Mouse (Mus musculus): ENCODE measurements at regions not wholly inside any gene's neighbourhood (a gene's known extent, or its start where the extent isn't known, plus 50 kb on each side); places are given as distances from the start of the nearest gene placed in this dataset.

DNA sequence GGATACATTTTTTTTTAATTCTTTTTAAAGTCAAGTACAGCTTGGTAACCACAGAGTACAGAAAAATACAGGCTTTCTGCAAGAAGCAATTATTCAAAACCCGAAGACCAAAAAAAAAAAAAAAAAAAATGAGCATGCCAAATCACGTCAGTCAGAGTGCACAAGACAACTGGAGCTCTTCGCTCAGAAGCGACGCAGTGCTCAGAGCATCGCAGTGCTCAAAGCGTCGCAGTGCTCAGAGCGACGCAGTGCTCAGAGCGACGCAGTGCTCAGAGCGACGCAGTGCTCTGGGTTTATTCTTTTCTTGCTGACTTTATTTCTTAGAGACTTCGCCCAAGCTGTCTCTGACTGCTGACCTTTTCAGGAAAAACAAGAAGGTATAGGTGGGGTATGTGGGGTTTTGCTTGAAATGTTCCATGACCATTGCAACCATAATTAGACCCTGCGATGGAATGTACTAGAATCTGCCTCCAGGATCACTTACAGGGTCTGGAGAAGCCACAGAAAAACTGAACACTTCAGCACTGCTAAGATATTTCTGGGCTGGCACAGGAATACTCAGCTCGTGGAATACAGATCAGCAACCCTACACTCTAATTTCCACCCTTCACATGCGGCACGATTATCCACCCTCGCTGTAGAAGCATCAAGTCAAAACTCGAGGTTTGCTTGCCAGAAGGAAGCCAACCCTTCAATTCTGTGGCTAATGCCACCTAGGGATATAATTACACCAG lies 384.3 kb downstream of the Wdr11 start:
- no peak for DNase-seq (ENCODE audit: extremely low read depth, insufficient read length, low spot score)

DNA sequence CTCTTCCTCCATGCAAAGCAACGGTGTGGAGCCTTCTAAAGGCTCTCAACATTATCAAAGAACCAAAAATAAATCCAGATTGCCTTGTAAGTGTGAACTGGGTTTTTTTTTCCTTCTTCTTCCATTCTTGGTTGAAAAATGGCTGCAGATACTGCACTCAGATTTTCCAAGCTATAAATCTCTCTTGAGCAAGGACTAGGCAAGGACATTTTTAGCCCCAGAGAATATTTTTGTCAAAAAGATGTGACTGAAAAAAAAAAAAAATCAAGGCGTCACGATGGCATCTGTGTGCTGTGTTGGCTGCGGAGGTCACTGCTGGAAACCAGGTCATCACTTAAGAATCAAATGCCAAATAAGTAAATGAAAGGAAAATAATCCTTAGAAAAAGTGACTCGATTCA lies 386.9 kb downstream of the Wdr11 start:
- no peak for DNase-seq (ENCODE audit: extremely low read depth, insufficient read length, low spot score)

DNA sequence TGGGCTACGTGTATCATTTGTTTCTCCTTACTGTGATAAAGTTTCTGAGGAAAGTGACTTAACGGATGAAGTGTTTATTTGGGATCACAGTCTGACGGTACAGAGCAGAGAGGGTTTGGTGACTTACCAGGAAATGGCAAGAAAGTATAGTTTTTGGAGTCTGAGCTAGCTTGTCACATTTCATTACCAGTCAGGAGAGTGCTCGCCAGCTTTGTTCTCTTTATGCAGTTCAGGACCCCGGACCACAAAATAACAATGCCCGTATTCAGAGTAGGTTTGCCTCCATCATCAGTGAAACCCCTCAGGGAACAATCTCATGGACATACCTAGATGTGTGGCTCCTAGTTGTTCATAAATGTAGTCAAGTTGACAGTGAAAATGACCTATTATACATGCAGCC lies 387.7 kb downstream of the Wdr11 start:
- DNase-seq (ENCODE audit: extremely low read depth, insufficient read length, low spot score), result no peak

DNA sequence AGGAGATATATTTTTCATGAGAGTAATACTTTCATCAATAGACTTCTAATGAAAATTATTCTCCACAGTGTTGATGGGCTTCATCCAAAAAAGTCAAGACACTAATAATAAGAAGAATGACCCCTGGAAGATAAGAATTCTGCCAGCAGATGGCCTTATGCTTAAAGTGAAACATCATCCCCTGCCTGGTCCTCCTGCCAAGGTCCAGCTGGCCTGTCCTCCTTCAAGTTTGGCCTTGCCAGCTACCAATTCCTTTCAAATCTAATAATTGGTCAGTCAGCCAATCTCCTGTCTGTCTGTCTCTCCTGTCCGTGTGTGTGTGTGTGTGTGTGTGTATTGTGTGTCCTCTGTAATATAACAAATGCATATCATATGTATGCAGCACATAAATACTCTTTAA lies 388.8 kb downstream of the Wdr11 start:
- DNase-seq (ENCODE audit: extremely low read depth, insufficient read length, low spot score), result no peak

DNA sequence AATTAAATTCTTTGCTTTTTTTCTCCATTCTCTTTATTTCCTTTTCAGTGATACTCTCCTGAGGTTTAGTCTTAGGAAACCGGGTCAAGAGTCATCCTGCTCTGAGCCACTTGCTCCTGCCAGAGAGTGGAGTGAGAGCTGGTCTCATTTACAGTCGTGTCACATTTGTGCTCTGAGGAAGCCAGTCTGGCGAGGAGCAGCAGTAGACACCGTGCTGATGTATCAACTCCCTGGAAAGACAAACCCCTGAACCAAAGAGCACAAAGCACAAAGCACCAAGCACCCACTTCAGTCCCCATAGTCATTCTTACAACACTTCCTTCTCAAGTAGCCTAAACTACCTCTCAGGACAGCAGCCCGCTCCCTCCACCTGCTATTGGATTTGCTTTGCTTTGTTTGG lies 390.7 kb downstream of the Wdr11 start:
- DNase-seq (ENCODE audit: extremely low read depth, insufficient read length, low spot score), result no peak

DNA sequence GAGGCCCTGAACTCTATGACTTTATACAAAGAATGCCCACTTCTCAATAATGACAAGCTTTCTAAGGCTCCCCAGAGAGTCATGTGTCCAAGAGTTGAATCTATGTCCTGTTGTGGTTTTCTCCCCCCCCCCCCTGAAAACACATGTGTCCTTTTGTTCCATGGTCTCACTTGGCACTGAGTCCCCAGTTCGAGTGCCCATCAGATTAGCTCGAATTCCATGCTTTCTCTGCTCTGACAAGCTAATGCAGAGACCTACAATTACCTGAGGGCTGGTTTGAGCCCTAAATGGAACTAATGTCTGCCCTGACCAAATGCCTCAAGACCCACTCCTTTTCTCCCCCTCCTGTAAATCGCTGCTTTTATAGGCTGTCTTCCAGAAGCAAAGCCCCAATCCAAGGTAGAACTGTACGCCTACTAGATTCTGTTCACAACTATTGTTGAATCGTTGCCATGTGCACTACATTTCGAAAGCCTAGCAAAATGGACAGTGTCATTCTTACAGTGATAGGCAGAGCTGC lies 392.0 kb downstream of the Wdr11 start:
- DNase-seq (ENCODE audit: extremely low read depth, insufficient read length, low spot score), result no peak

DNA sequence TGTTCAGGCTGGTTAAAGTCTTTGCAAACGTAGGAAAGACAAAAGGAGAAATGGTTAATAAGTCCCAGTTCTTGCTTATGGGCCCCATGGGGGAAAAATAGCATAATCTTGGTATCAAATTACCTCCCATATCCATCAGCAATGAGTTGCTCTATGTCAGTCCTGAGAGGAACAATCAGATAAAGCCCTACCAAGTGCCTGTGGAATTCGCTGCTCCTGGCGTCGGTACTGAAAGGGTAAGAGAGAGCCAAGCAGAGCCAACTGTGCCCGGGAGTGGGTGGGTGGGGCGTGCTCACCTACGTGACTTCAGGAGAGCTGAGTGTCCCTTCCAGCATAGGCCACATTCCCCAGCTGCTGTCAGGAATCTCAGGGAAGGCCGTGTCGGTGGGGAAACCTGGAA lies 392.7 kb downstream of the Wdr11 start:
- DNase-seq (ENCODE audit: extremely low read depth, insufficient read length, low spot score), result peak; percentile 14

- DNase-seq (ENCODE audit: extremely low read depth, insufficient read length, low spot score), result no peak
These were observed 395.5 kb downstream of the Wdr11 start for GRCm38 (mm10) chr7:129987119-129987665.

- DNase-seq (ENCODE audit: extremely low read depth, insufficient read length, low spot score), result no peak
These were observed 396.1 kb downstream of the Wdr11 start for GRCm38 (mm10) chr7:129987713-129988112.

GRCm38 (mm10) chr7:129993446-129994223 lies 402.0 kb downstream of the Wdr11 start:
- no peak for DNase-seq (ENCODE audit: extremely low read depth, insufficient read length, low spot score)

DNA sequence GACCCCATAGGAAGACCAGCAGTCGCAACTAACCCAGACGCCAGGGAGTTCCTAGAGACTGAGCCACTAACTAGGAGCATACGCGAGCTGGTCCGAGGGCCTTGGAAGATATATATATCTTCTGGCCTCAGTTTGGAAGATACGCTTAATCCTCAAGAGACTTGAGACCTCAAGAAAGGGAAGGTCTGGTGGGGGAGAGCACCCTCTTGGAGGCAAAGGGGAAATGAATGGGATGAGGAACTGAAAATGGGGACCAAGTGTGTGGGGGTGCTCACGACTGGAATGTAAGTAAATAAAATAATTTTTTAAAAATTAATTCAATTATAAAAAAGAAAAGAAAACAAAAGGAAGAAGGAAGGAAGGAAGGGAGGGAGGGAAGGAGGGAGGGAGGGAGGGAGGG lies 403.9 kb downstream of the Wdr11 start:
- no peak for DNase-seq (ENCODE audit: extremely low read depth, insufficient read length, low spot score)

DNA sequence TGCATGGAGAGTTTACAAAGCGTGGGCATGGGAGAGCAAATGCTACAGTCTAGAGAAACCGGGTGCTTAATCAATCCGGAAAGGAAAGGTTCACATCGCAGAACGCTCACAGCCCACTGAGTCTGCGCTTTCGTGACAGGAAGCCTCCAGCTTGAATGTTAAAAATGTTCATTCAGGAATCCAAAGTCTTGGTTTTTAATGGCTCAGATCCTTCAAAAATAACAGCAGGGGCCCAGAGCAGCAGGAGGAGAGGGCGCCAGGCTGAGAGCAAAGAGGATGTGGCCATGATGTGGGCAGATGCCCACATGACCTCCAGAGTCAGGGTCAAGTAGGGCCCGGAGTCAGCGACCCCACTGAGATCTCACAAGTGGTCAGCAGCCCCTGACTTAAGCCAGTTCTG lies 409.4 kb downstream of the Wdr11 start:
- no peak for DNase-seq (ENCODE audit: extremely low read depth, insufficient read length, low spot score)

DNA sequence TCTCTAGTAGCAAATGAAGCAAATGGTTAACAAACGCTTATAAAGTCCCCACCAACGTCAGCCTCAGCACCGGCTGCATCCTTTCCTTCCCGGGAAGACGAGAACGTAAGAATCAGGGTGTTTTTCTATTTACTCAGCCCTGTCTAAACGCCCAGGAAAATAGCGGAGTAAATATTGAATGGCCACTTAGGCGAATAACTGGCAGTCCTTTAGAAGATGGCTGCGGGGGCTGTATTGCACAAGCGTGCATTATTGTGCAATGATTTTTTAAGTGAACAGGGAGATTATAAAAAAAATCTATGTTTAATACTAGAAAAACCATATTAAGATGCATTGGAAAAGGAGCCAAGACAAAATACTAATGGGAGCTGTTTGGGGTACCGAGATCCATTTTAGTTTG lies 410.3 kb downstream of the Wdr11 start:
- no peak for DNase-seq (ENCODE audit: extremely low read depth, insufficient read length, low spot score)

DNA sequence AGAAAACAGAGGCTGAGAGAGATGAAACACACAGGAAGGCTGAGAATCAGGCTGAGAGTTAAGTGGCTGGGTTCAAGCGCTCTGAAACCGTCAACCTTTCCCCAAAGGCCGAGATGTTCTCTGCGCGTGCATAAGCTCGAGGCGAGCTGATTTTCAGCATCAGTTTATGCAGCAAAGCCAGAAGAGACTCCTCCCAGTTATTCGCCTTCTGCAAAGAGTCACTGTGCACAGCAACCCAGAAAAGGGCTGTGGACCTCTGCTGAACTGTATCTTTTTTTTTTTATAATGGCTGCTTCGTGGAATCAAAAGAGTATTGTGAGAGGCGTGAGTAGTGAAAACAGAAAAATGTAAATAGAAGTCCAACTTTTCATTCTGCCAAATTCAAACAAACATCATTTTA lies 413.7 kb downstream of the Wdr11 start:
- DNase-seq (ENCODE audit: extremely low read depth, insufficient read length, low spot score), result no peak

DNA sequence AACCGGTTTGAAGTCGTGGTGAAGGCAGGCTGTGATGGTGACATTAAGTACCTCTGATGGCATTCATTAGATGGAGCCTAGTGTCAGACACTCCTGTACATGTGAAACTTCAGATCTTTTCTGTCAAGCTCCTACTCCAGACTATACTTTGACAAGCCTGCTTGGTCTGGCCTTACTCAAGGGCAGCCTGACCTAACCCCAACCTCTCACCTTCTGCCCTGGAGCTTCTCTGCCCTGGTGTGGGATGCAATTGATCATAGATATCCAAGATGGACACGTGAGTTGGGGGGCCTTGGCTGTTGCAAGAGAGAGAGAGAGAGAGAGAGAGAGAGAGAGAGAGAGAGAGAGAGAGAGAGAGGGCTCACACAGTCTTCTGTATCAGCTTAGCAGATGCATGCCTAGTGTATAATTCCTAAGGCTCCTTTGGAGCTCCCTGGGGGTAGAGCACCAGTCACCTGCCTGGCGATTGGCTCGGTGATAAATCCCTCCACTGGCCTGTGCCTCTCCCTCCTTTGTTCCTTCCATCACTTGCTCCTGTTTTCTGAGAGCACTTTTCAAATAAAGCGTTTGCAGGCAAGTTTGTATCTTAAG lies 416.4 kb downstream of the Wdr11 start:
- DNase-seq (ENCODE audit: extremely low read depth, insufficient read length, low spot score), result no peak

DNA sequence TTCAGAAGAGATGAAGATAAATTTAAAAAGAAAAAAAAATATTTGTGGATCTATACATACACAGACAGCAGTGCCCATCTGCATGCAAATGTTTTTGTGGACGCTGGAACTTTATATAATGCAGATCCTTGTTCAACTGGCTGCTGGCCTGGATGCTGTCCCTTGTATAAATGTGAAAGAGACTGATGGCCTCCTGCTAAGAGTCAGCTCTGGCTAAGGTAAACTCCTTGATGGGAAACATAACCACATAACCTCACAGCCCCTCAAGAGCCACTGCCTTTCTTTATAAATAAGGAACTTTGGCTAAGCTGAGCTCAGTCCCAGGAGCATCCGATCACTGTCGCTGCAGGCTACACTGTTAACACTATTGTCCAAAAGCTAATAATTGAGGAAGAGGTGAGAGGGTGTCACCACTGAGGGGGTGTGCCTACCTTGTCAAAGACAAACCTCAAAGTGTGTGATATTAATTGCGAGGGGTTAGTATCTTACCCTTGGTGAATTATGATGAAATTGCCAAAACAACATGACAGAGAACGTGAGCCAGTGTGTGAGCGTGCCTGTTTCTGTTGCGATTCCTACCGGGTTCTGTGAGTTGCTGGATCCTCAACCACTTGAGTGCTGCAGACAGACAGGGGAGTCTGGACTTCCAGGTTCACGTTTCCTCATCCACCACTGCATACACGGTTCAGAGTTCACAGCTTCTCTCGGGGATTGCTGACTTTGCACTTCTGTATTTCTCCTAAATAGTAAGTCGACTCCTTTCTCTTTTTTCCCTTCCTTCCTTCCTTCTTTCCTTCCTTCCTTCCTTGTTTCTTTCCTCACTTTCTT lies 417.1 kb downstream of the Wdr11 start:
- no peak for DNase-seq (ENCODE audit: extremely low read depth, insufficient read length, low spot score)

GRCm38 (mm10) chr7:130012067-130012466 lies 420.4 kb downstream of the Wdr11 start:
- no peak for DNase-seq (ENCODE audit: extremely low read depth, insufficient read length, low spot score)

GRCm38 (mm10) chr7:130013109-130013508 lies 421.4 kb downstream of the Wdr11 start:
- DNase-seq (ENCODE audit: extremely low read depth, insufficient read length, low spot score), result no peak

- no peak for DNase-seq (ENCODE audit: extremely low read depth, insufficient read length, low spot score)
These were observed 422.9 kb downstream of the Wdr11 start for GRCm38 (mm10) chr7:130014609-130015008.

DNA sequence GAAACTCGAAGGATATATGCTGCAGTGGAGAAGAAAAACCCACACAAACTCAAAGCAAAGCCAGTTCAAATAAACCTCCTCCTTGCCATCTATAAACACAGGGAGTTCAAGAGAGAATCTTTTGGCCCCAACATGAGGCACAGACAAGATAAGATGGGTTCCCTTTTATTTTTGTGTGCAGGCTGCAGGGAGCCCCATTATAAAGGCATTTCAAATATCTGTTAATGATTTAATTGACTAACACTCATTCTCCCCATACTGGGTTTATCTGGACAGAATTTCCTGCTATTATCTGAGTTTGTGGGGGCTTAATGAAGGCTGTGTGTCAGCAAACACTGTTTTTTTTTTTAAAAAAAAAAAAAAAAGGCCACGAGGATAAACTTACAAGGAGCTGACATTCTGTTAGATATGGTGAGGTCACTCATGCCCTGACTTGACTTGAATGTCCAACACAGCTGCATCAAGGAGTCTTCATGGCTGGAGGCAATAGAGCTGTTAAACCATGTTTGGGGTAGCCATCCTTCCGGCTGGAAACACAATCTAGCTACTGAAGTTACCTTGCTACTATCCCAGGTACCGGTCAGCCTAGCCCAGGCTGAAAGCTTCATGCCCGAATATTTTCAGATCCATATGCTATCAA lies 423.8 kb downstream of the Wdr11 start:
- DNase-seq (ENCODE audit: extremely low read depth, insufficient read length, low spot score), result no peak
